Mouse (Mus musculus): ENCODE measurements at regions not wholly inside any gene's neighbourhood (a gene's known extent, or its start where the extent isn't known, plus 50 kb on each side); places are given as distances from the start of the nearest gene placed in this dataset.
"Not testable (repeated sequence)": the region's sequence is repeated elsewhere in the genome, so short reads cannot be mapped to it uniquely, and the experiment has no call there.

GRCm38 (mm10) chr14:33691690-33692089, 102.7 kb downstream of the Ptpn20 start:
- peak; percentile 70 to 75 for DNase-seq

- no peak for DNase-seq
These were observed 105.2 kb downstream of the Ptpn20 start for GRCm38 (mm10) chr14:33694224-33694623.

- DNase-seq, result peak; percentile 91 to 93
These were observed 106.5 kb downstream of the Ptpn20 start for GRCm38 (mm10) chr14:33695362-33695982.

GRCm38 (mm10) chr14:33696817-33697216, 107.8 kb downstream of the Ptpn20 start:
- DNase-seq, result peak; percentile 51 to 62

GRCm38 (mm10) chr14:33699777-33700438, 110.9 kb downstream of the Ptpn20 start:
- DNase-seq, result no peak

GRCm38 (mm10) chr14:33707661-33708297, 118.8 kb downstream of the Ptpn20 start:
- no peak for DNase-seq

- DNase-seq, result no peak
These were observed 119.3 kb downstream of the Ptpn20 start for GRCm38 (mm10) chr14:33708298-33708665.

- no peak for DNase-seq
These were observed 123.5 kb downstream of the Ptpn20 start for GRCm38 (mm10) chr14:33712458-33712857.

- no peak for DNase-seq
These were observed 130.6 kb downstream of the Ptpn20 start for GRCm38 (mm10) chr14:33719651-33720050.

- DNase-seq, result not testable (repeated sequence)
These were observed 133.6 kb downstream of the Ptpn20 start for GRCm38 (mm10) chr14:33722379-33723145.

GRCm38 (mm10) chr14:33726500-33726899, 137.5 kb downstream of the Ptpn20 start:
- no peak for DNase-seq

GRCm38 (mm10) chr14:33729115-33729884, 140.3 kb downstream of the Ptpn20 start:
- DNase-seq, result no peak

- peak in 1 of 2 experiments; percentile 45 for DNase-seq
These were observed 143.7 kb downstream of the Ptpn20 start for GRCm38 (mm10) chr14:33732698-33733097.

- DNase-seq, result peak; percentile 13 to 22
These were observed 145.5 kb downstream of the Ptpn20 start for GRCm38 (mm10) chr14:33734446-33735043.

GRCm38 (mm10) chr14:33735653-33736052, 146.6 kb downstream of the Ptpn20 start:
- DNase-seq, result no peak

- no peak for DNase-seq
These were observed 157.2 kb downstream of the Ptpn20 start for GRCm38 (mm10) chr14:33746181-33746580.

GRCm38 (mm10) chr14:33759656-33760055, 163.7 kb upstream of the Gdf10 start:
- no peak for DNase-seq

GRCm38 (mm10) chr14:33763641-33764046, 159.7 kb upstream of the Gdf10 start:
- no peak for DNase-seq

GRCm38 (mm10) chr14:33765767-33766166, 157.6 kb upstream of the Gdf10 start:
- no peak for DNase-seq

GRCm38 (mm10) chr14:33772374-33772773, 151.0 kb upstream of the Gdf10 start:
- no peak for DNase-seq

- DNase-seq, result no peak
These were observed 133.8 kb upstream of the Gdf10 start for GRCm38 (mm10) chr14:33789556-33789955.

GRCm38 (mm10) chr14:33794262-33794661, 129.1 kb upstream of the Gdf10 start:
- no peak for DNase-seq

All from kidney, postnatal 4 days (tissue).